Mouse (Mus musculus) CH12.LX (cell line): ENCODE measurements at regions not wholly inside any gene's neighbourhood (a gene's known extent, or its start where the extent isn't known, plus 50 kb on each side); places are given as distances from the start of the nearest gene placed in this dataset.

Experiments used
- EP300 ChIP-seq: IDR thresholded peaks from 2 replicates; pipeline ENCODE4 v1.6.1; 2011; ENCODE audit warnings: low read length, improper control_type of control experiment
- MAFK ChIP-seq: IDR thresholded peaks from 2 replicates; pipeline ENCODE4 v1.6.1; 2011; ENCODE audit warnings: low read length, improper control_type of control experiment; ENCODE audit not compliant: insufficient replicate concordance
- POLR2A ChIP-seq: IDR thresholded peaks from 2 replicates; pipeline ENCODE4 v1.6.1; 2011; ENCODE audit warnings: low read depth, mild to moderate bottlenecking, improper control_type of control experiment, low read length
- RCOR1 ChIP-seq: conservative IDR thresholded peaks from 2 replicates; pipeline ENCODE4 v1.6.1; 2012; ENCODE audit warnings: low read depth, mild to moderate bottlenecking, inconsistent platforms, low read length, improper control_type of control experiment
- SMC3 ChIP-seq: IDR thresholded peaks from 2 replicates; pipeline ENCODE4 v1.6.1; 2011; ENCODE audit warnings: low read depth, low read length, improper control_type of control experiment

DNA sequence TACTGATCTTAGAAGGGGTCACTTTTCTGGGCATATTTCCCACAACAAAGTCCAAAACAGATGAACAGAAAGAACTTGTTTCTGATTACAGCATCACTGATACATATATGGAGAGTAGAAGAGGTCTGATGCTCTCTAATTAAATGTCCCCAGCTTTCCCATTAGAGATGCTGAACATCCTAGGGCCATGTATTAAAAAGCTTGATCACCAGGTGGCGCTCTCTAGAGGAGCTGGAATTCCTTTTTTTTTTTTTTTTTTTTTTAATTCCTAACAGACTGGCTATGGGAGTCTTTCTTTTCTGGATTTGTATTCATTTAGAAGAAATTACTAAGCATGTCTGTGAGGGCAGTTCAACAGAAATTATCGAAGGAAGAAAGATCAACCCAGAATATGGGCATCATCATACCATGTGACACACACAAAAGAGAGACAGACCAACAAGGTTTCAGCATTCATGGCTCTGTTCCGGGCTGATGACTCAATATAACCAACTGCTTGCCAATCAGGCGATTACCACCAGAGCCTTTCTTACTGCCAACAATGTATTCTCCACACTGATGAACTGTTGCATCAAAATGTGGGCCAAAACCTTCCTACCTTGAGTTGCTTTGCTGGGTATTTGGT lies 581.5 kb upstream of the Chrm3 start:
- TF ChIP-seq MAFK = no peak
- no peak; the same call in 1 of the 2 replicates for TF ChIP-seq SMC3
- TF ChIP-seq POLR2A = no peak
- TF ChIP-seq RCOR1 = no peak
- TF ChIP-seq EP300 = no peak
